Mouse (Mus musculus) hindbrain, embryonic 14.5 days (tissue): Measurements from ENCODE around the gene Spc24. TPM values are rescaled to one million over a fixed set of nuclear protein-coding genes. Genes with fewer than 3 reads are reported as not detected.
A peak's percentile ranks its signal among the peaks of the same experiment; 100 is the strongest.

ENCODE experiments used
- ATAC-seq: fragments of 200-750 bp; cut with Nextera tagmentation; 2 replicates; pipeline ENCODE4 v1.8.0; 2017; ENCODE audit warnings: moderate number of reproducible peaks, mild to moderate bottlenecking, moderate TSS enrichment, moderate library complexity; ENCODE audit not compliant: low FRiP score
- DNase-seq: peaks from one replicate; pipeline ENCODE4 v3.0.0-alpha.2; 2015; ENCODE audit warnings: low spot score
- H3K27ac ChIP-seq: fragments of 300-500 bp; sonication (generic); 2 replicates; pipeline ENCODE4 v1.5.1; 2014; ENCODE audit warnings: mild to moderate bottlenecking, moderate library complexity
- H3K27me3 ChIP-seq: fragments of 300-500 bp; sonication (generic); 2 replicates; pipeline ENCODE4 v1.6.1; 2014; ENCODE audit warnings: mild to moderate bottlenecking, low read length, mixed read lengths; ENCODE audit not compliant: control insufficient read depth, insufficient read depth
- H3K36me3 ChIP-seq: fragments of 300-500 bp; sonication (generic); replicated peaks from 2 replicates; pipeline ENCODE4 v1.6.1; 2014; ENCODE audit not compliant: control insufficient read depth, insufficient read depth
- H3K4me1 ChIP-seq: fragments of 300-500 bp; sonication (generic); replicated peaks from 2 replicates; pipeline ENCODE4 v1.6.1; 2014; ENCODE audit warnings: antibody characterized with exemption, low read length, mixed read lengths; ENCODE audit not compliant: control insufficient read depth, insufficient read depth
- H3K4me2 ChIP-seq: fragments of 300-500 bp; sonication (generic); replicated peaks from 2 replicates; pipeline ENCODE4 v1.6.1; 2014; ENCODE audit warnings: mild to moderate bottlenecking, moderate library complexity
- H3K4me3 ChIP-seq: fragments of 300-500 bp; sonication (generic); replicated peaks from 2 replicates; pipeline ENCODE4 v1.5.1; 2014; ENCODE audit warnings: mild to moderate bottlenecking, low read length
- H3K9ac ChIP-seq: fragments of 300-500 bp; sonication (generic); 2 replicates; pipeline ENCODE4 v1.6.1; 2014
- H3K9me3 ChIP-seq: fragments of 300-500 bp; sonication (generic); 2 replicates; pipeline ENCODE4 v1.6.1; 2016; ENCODE audit warnings: low read length; ENCODE audit not compliant: control insufficient read depth
- WGBS: fragments of 180-500 bp; shearing (Covaris S2); extraction: QIAGEN DNeasy Blood & Tissue Kit; methylation state at CpG from one replicate; pipeline ENCODE4 v1.1.7; 2014; 5-methylcytosine and 5-hydroxymethylcytosine counted together
- microRNA-seq: library from miRNA; unstranded; fragments of <30 nt; microRNA quantifications from one replicate; pipeline ENCODE4, GENCODE M21; 2016
- polyA plus RNA-seq: library from polyadenylated mRNA; unstranded; fragments of >200 nt; fragmentation: Nextera tagmentation; extraction: Ambion mirVana; gene quantifications from 2 replicates; pipeline ENCODE4 v1.2.1, GENCODE M21; 2014

The Spc24 gene
- polyA plus RNA-seq, 1 experiment from 2014 or later, result 18.7 TPM

- no peak overlapping the region for H3K9ac ChIP-seq
- H3K9me3 ChIP-seq, result no peaks in the 10 kb centered on the region
- no peak for DNase-seq
- H3K36me3 ChIP-seq, result peaks cover 83% of the 10 kb centered on the region
- H3K4me1 ChIP-seq, result no peaks in the 10 kb centered on the region
- no peak overlapping the region for H3K4me3 ChIP-seq
- 91% methylated on average over 8 of the region's 8 CpGs for WGBS
- ATAC-seq, result no peak
- no peaks in the 10 kb centered on the region for H3K27me3 ChIP-seq
- H3K4me2 ChIP-seq, result no peak overlapping the region
- H3K27ac ChIP-seq, result no peak overlapping the region
These were observed 53.4 kb downstream of the Spc24 start for GRCm38 (mm10) chr9:21706586-21707265.

DNA sequence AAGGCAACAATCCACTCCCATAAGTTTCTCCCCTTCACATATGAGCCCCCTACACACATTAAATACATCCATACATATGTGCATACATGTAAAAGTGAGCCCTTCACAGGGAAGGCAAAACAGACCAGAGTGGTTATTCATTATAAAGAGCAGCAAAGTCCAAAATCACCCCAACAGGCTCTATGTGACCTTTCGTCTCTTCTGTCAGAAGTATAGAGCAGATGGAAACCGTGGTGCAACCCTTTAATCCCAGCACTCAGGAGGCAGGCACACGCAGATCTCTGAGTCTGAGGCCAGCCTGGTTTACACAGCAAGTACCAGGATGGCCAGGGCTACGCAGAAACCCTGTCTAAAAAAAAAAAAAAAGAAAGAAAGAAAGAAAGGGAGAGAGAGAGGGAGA is 54.0 kb downstream of the Spc24 start:
- Histone ChIP-seq H3K4me3 (no peak overlapping the region), H3K9ac (no peak overlapping the region), H3K9me3 (no peaks in the 10 kb centered on the region), H3K27ac (no peak overlapping the region), H3K4me1 (no peaks in the 10 kb centered on the region), H3K27me3 (no peaks in the 10 kb centered on the region), H3K36me3 (peaks cover 90% of the 10 kb centered on the region), H3K4me2 (no peak overlapping the region)
- WGBS, result 92% methylated on average over 4 of the region's 4 CpGs
- DNase-seq (no peak), ATAC-seq (no peak)

Small RNAs within 50 kb of the gene (microRNA-seq; reads per million reads assigned to microRNA genes)
- 3.9 reads per million, percentile 17 among the genes with 10 or more reads in this experiment for gene Mir7083

Other genes starting within 250 kb of the Spc24 start
- gene AB124611, start 234.1 kb downstream of the Spc24 start, polyA plus RNA-seq, result 0.99 and 2.0 TPM in 2 replicates
- gene Carm1, start 213.4 kb downstream of the Spc24 start, polyA plus RNA-seq, result 37.0 and 41.3 TPM in 2 replicates
- 74.0 and 83.0 TPM in 2 replicates for gene Timm29, start 167.6 kb downstream of the Spc24 start, polyA plus RNA-seq
- gene Yipf2, start 167.5 kb downstream of the Spc24 start, polyA plus RNA-seq, result 17.2 and 18.7 TPM in 2 replicates
- gene Smarca4, start 144.1 kb downstream of the Spc24 start, polyA plus RNA-seq, result 136 and 138 TPM in 2 replicates
- 7.3 and 7.9 TPM in 2 replicates for gene Ldlr, start 36.8 kb downstream of the Spc24 start, polyA plus RNA-seq
- gene Kank2, start 38.4 kb upstream of the Spc24 start, polyA plus RNA-seq, result 3.0 and 3.3 TPM in 2 replicates
- gene Angptl8, start 75.2 kb upstream of the Spc24 start, polyA plus RNA-seq, result 0.33 and 0.62 TPM in 2 replicates
- gene Dock6, start 92.3 kb upstream of the Spc24 start, polyA plus RNA-seq, result 16.3 and 18.0 TPM in 2 replicates
- gene Rab3d, start 157.9 kb upstream of the Spc24 start, polyA plus RNA-seq, result 15.2 and 17.3 TPM in 2 replicates
- gene Ccdc159, start 167.2 kb upstream of the Spc24 start, polyA plus RNA-seq, result 5.6 and 8.3 TPM in 2 replicates
- 45.2 and 58.9 TPM in 2 replicates for gene Tmem205, start 167.3 kb upstream of the Spc24 start, polyA plus RNA-seq
- gene Plppr2, start 176.7 kb upstream of the Spc24 start, polyA plus RNA-seq, result 90.6 and 102 TPM in 2 replicates
- gene Swsap1, start 195.5 kb upstream of the Spc24 start, polyA plus RNA-seq, result 18.2 and 19.9 TPM in 2 replicates
- gene Epor, start 203.2 kb upstream of the Spc24 start, polyA plus RNA-seq, result 1.4 and 2.4 TPM in 2 replicates
- 1.3 and 1.9 TPM in 2 replicates for gene Rgl3, start 229.1 kb upstream of the Spc24 start, polyA plus RNA-seq
- 4.1 and 6.2 TPM in 2 replicates for gene Ccdc151, start 242.3 kb upstream of the Spc24 start, polyA plus RNA-seq
- gene Prkcsh, start 242.5 kb upstream of the Spc24 start, polyA plus RNA-seq, result 70.1 and 73.6 TPM in 2 replicates